Mouse (Mus musculus) ES-Bruce4 (cell line): ENCODE measurements around the gene Sgsm3. TPM values are rescaled to one million over a fixed set of nuclear protein-coding genes. Genes with fewer than 3 reads are reported as not detected.

Experiments used
- H3K27ac ChIP-seq: 2 replicates; pipeline ENCODE4 v1.5.1; 2012; ENCODE audit warnings: low read length, inconsistent platforms; ENCODE audit not compliant: insufficient read depth
- H3K27me3 ChIP-seq: 2 replicates; pipeline ENCODE4 v1.6.1; 2012; ENCODE audit warnings: mild to moderate bottlenecking, low read length, inconsistent platforms; ENCODE audit not compliant: control insufficient read depth, poor library complexity, insufficient read depth, severe bottlenecking
- H3K36me3 ChIP-seq: 2 replicates; pipeline ENCODE4 v1.6.1; 2012; ENCODE audit warnings: inconsistent platforms, mild to moderate bottlenecking, low read length, moderate library complexity; ENCODE audit not compliant: control insufficient read depth, poor library complexity, insufficient read depth, severe bottlenecking
- H3K4me1 ChIP-seq: one replicate; pipeline ENCODE4 v1.8.1; 2011; ENCODE audit warnings: low read length; ENCODE audit not compliant: control insufficient read depth, insufficient read depth
- H3K4me3 ChIP-seq: 2 replicates; pipeline ENCODE4 v1.5.1; 2011; ENCODE audit warnings: low read depth, mild to moderate bottlenecking, low read length
- H3K9ac ChIP-seq: 2 replicates; pipeline ENCODE4 v1.6.1; 2012; ENCODE audit warnings: low read depth, mild to moderate bottlenecking, inconsistent platforms; ENCODE audit not compliant: poor library complexity, severe bottlenecking
- H3K9me3 ChIP-seq: replicated peaks from 2 replicates; pipeline ENCODE4 v1.6.1; 2012; ENCODE audit warnings: mild to moderate bottlenecking, low read length, inconsistent platforms; ENCODE audit not compliant: control insufficient read depth, poor library complexity, insufficient read depth, severe bottlenecking
- CTCF ChIP-seq: IDR thresholded peaks from one replicate; pipeline ENCODE4 v1.8.1; 2011; ENCODE audit warnings: low read depth, low read length
- EP300 ChIP-seq: IDR thresholded peaks from 2 replicates; pipeline ENCODE4 v1.6.1; 2011; ENCODE audit warnings: low read depth, low read length; ENCODE audit not compliant: insufficient read depth
- POLR2A ChIP-seq: IDR thresholded peaks from one replicate; pipeline ENCODE4 v1.8.1; 2011; ENCODE audit warnings: low read length; ENCODE audit not compliant: insufficient read depth
- polyA plus RNA-seq: library from polyadenylated mRNA; stranded (reverse); fragments of >200 nt; gene quantifications from 2 replicates; pipeline ENCODE4 v1.2.4, GENCODE M21; 2011; ENCODE audit warnings: low read depth; ENCODE audit not compliant: missing spikeins, insufficient read depth, insufficient read length

Gene Sgsm3
- polyA plus RNA-seq, 1 experiment = 18.0 TPM

DNA sequence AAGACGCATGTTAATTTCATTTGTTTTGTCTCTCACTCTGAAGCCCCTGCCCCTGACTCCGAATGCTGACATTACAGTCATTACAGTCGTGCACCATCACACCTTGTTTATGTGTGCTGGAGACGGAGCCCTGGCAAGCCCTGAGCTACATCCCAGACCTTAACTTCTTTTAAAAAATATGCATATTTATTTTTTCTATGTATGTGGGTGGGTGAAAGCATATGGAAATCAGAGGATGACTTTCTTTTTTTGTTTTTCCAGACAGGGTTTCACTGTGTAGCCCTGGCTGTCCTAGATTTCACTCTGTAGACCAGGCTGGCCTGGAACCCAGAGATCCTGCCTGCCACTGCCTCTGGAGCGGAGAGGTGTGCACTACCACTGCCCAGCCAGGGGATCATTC is 17.4 kb downstream of the Sgsm3 start:
- Histone ChIP-seq H3K9me3 (no peaks in the 10 kb centered on the region), H3K27me3 (no peaks in the 10 kb centered on the region), H3K9ac (no peak overlapping the region), H3K4me3 (no peak overlapping the region), H3K27ac (no peak overlapping the region), H3K36me3 (no peaks in the 10 kb centered on the region), H3K4me1 (no peaks in the 10 kb centered on the region)
- TF ChIP-seq EP300 (no peak), POLR2A (no peak), CTCF (no peak)

DNA sequence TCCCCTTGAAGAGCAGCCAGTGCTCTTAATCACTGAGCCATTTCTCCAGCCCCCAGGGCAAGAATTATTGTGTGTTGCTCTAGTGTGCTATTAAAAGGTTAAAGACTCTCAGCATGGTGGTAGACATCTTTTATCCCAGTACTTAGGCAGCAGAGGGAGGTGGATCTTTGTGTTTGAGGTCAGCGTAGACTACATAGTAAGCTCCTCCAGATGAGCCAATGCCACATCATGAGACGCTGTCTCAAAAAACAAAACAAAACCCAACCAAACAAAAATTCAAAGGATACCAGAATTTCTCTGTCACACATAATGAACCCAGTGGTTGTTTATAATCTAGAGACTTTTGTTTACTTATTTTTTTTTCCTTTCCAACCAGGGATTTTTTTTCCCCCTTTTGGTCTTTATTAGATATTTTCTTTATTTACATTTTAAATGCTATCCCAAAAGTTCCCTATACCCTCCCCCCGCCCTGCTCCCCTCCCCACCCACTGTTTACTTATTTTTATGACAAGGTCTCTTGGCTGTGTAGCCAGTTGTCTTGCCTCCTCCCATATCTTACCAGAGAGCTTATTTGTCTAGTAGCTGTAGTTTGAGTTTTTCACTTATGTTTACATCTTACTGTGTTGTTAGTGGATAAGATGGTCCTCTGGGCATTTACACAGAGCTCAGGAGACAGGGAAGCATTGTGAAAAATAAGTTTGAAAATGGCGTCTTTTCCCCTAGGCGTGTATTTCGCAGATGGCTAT is 18.7 kb downstream of the Sgsm3 start:
- H3K4me1 ChIP-seq = peaks cover 2% of the 10 kb centered on the region
- H3K36me3 ChIP-seq = no peaks in the 10 kb centered on the region
- no peaks in the 10 kb centered on the region for H3K9me3 ChIP-seq
- no peak overlapping the region for H3K4me3 ChIP-seq
- H3K9ac ChIP-seq = no peak overlapping the region
- no peak overlapping the region for H3K27ac ChIP-seq
- TF ChIP-seq CTCF (no peak), EP300 (no peak), POLR2A (no peak)
- H3K27me3 ChIP-seq = no peaks in the 10 kb centered on the region

DNA sequence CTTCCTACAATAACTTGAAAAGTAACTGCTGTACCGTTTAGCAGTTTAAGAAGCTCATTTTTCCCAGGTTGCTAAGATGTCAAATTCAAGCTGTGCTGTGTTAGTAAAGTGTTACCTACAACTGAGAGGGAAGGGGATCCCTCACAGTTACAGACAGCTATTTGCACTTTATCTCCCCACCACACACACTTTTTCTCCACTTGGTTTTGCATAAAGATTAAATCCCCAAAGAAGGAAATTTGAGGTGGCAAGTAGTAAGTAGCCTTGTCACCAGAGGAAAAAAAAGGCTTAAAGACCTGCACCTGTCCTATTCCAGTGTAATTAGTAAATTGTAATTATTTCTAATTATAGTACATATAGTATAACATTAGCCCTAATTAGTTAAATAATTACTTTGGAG is 19.5 kb downstream of the Sgsm3 start:
- Histone ChIP-seq H3K9me3 (no peaks in the 10 kb centered on the region), H3K27ac (no peak overlapping the region), H3K4me3 (no peak overlapping the region), H3K4me1 (peaks cover 2% of the 10 kb centered on the region), H3K36me3 (no peaks in the 10 kb centered on the region), H3K27me3 (no peaks in the 10 kb centered on the region), H3K9ac (no peak overlapping the region)
- TF ChIP-seq POLR2A = no peak
- TF ChIP-seq EP300 = no peak
- no peak for TF ChIP-seq CTCF

DNA sequence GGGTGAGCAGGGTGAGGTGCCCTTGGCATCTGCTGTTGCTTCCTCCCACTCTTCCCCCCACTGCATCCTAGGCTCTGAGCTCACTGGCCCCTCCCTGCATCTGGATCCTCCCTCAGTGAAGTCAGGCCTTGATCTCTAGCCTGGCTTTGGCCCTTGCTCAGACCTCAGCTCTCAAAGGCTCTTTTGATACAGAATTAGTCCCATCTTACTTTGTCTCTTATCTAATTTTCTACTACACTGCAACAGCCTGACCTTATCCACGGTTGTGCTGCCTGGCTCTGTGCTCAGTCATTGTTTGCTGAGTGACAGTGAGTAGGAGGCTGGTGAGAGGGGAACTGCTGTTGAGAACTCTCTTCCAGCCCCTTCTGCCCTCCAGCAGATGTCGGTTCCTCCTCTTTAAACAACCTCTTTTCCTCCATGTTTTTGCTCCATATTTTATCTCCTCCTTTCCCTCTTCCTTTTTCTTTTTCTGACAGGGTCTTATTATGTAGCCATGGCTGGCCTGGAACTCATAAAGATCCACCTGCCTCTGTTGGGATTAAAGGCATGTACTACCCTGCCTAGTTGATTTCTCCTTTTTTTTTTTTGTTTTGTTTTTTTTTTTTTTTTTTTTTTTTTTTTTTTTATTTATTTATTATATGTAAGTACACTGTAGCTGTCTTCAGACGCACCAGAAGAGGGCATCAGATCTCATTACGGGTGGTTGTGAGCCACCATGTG is 23.0 kb downstream of the Sgsm3 start:
- peaks cover 2% of the 10 kb centered on the region for H3K4me1 ChIP-seq
- no peaks in the 10 kb centered on the region for H3K36me3 ChIP-seq
- H3K9ac ChIP-seq = no peak overlapping the region
- no peaks in the 10 kb centered on the region for H3K9me3 ChIP-seq
- no peak for TF ChIP-seq POLR2A
- no peak for TF ChIP-seq CTCF
- TF ChIP-seq EP300 = no peak
- no peaks in the 10 kb centered on the region for H3K27me3 ChIP-seq
- no peak overlapping the region for H3K4me3 ChIP-seq
- no peak overlapping the region for H3K27ac ChIP-seq

DNA sequence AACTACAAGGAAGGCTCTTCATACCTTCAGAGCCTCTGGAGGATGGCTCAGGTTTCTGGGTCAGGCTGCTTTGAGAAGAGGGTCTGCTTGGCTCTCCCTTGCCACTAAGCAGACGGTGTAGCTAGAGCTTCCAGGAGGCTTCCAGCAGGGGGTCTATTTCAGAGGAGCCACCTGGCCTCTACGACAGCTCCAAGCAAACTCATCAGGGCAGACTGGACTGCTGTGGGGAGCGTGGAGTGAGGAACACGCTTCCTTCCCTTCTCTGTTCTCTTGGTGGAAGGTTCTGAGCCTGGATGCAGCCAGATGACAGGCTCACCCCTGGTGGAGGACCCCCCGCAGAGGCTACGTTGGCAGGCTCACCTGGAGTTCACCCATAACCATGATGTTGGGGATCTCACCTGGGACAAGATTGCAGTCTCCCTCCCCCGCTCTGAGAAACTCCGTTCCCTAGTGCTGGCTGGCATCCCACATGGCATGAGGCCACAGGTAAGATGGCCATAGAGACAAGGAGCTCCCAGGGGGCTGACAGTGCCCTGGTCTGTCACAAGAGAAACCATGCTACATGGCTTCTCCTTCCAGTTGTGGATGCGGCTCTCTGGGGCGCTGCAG is 28.7 kb downstream of the Sgsm3 start:
- H3K9ac ChIP-seq = no peak overlapping the region
- no peaks in the 10 kb centered on the region for H3K36me3 ChIP-seq
- no peak overlapping the region for H3K4me3 ChIP-seq
- H3K9me3 ChIP-seq = no peaks in the 10 kb centered on the region
- no peaks in the 10 kb centered on the region for H3K4me1 ChIP-seq
- no peak overlapping the region for H3K27ac ChIP-seq
- TF ChIP-seq POLR2A (no peak), EP300 (no peak), CTCF (no peak)
- H3K27me3 ChIP-seq = no peaks in the 10 kb centered on the region

DNA sequence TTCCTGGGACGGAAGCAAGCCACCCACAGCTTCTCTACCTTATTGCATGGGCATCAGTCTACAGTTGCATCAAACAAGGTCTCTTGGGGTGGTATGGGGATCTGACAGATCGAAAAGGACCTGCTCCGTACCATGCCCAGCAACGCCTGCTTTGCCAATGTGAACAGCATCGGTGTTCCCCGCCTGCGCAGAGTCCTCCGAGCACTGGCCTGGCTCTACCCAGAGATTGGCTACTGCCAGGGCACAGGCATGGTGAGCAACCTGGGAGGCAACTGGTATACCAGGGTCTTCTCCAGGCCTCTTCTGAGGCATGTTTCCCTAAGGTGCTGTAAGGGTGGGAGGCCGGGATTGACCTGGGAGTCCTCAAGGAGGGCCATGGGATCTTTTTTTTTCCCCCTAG is 29.8 kb downstream of the Sgsm3 start:
- TF ChIP-seq POLR2A = no peak
- TF ChIP-seq CTCF = no peak
- TF ChIP-seq EP300 = no peak
- H3K9me3 ChIP-seq = no peaks in the 10 kb centered on the region
- H3K27me3 ChIP-seq = no peaks in the 10 kb centered on the region
- no peak overlapping the region for H3K27ac ChIP-seq
- H3K9ac ChIP-seq = no peak overlapping the region
- H3K36me3 ChIP-seq = no peaks in the 10 kb centered on the region
- no peaks in the 10 kb centered on the region for H3K4me1 ChIP-seq
- H3K4me3 ChIP-seq = no peak overlapping the region
